Mouse (Mus musculus): ENCODE measurements around the gene Nup153. TPM values are rescaled to one million over a fixed set of nuclear protein-coding genes. Genes with fewer than 3 reads are reported as not detected.

Nup153 gene
- polyA plus RNA-seq, 1 experiment: 22.7 TPM

- no peak for TF ChIP-seq GATA1 (IDR thresholded peaks at IDR 0.05; ENCODE audit: low read length)
These were observed 24.6 kb downstream of the Nup153 start for GRCm38 (mm10) chr13:46703138-46703537.

GRCm38 (mm10) chr13:46701486-46701885 lies 26.3 kb downstream of the Nup153 start:
- TF ChIP-seq GATA1 (IDR thresholded peaks at IDR 0.05; ENCODE audit: low read length): no peak

GRCm38 (mm10) chr13:46699372-46699771 lies 28.4 kb downstream of the Nup153 start:
- TF ChIP-seq GATA1 (IDR thresholded peaks at IDR 0.05; ENCODE audit: low read length): no peak

- TF ChIP-seq GATA1 (IDR thresholded peaks at IDR 0.05; ENCODE audit: low read length): no peak
These were observed 31.0 kb downstream of the Nup153 start for GRCm38 (mm10) chr13:46696788-46697187.

- TF ChIP-seq GATA1 (IDR thresholded peaks at IDR 0.05; ENCODE audit: low read length): no peak
These were observed 31.8 kb downstream of the Nup153 start for GRCm38 (mm10) chr13:46695932-46696331.

GRCm38 (mm10) chr13:46695296-46695908 lies 32.3 kb downstream of the Nup153 start:
- TF ChIP-seq GATA1 (IDR thresholded peaks at IDR 0.05; ENCODE audit: low read length): no peak

DNA sequence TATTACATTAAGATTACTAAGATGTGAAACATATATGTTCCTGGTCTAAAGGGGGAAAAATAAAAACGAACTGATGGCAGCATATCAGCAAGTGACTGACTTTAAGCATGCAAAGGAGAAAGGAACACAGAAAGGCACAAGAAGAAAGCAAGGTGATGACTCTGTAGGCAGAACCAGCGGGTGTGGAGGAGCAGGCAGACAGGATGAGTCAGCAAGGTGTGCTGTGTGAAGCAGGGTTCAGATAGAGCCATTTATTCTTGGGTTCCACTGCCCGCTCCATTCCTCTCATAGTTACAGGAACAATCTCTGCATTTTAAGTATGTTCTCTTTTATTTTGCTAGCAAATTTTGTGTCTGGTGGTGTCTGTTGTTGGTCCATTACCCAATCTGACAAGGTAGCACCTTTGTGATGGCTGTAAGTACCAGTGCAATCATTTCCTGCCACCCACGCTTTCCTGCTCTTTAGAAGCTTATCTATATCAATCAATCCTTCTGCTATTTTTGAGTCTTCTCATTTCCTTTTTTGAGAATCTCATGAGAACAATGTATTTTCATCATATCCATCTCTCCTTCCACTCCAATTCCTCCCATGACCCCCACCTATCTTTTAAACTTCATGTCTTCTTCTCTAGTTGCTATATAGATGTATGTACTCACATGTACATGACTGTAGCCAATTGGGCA lies 37.0 kb downstream of the Nup153 start:
- peak; percentile 67 for TF ChIP-seq GATA1 (IDR thresholded peaks at IDR 0.05; ENCODE audit: low read length)

- no peak for TF ChIP-seq GATA1 (IDR thresholded peaks at IDR 0.05; ENCODE audit: low read length)
These were observed 44.4 kb downstream of the Nup153 start for GRCm38 (mm10) chr13:46683370-46683769.

DNA sequence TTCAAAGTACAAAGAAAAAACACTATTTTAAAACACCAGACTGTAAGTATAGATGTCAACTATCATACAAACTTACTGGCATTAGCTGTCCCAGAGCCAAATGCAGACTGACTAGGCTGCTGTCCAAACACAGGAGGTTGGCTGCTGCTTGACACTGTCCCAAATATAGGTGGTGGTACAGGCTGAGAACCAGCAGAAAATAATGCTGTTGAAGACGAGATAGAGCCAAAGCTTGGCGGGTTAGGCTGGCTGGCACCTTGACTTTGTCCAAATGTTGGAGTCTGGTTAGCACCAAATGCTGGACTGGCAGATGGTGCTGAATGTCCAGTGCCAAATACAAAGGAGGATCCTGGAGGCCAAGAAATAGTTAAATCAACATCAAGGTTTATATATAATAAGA lies 44.8 kb downstream of the Nup153 start:
- TF ChIP-seq GATA1 (IDR thresholded peaks at IDR 0.05; ENCODE audit: low read length): no peak

- no peak for TF ChIP-seq GATA1 (IDR thresholded peaks at IDR 0.05; ENCODE audit: low read length)
These were observed 50.0 kb downstream of the Nup153 start for GRCm38 (mm10) chr13:46677721-46678120.

- TF ChIP-seq GATA1 (IDR thresholded peaks at IDR 0.05; ENCODE audit: low read length): no peak
These were observed 53.1 kb downstream of the Nup153 start for GRCm38 (mm10) chr13:46674601-46675000.

- no peak for TF ChIP-seq GATA1 (IDR thresholded peaks at IDR 0.05; ENCODE audit: low read length)
These were observed 57.2 kb downstream of the Nup153 start for GRCm38 (mm10) chr13:46670514-46670913.

GRCm38 (mm10) chr13:46669620-46670271 lies 58.0 kb downstream of the Nup153 start:
- TF ChIP-seq GATA1 (IDR thresholded peaks at IDR 0.05; ENCODE audit: low read length): no peak

GRCm38 (mm10) chr13:46669048-46669619 lies 58.6 kb downstream of the Nup153 start, which contains the start of gene Fam8a1:
Gene Fam8a1, plus strand, starts transcription at chr13:46669522.
- no peak for TF ChIP-seq GATA1 (IDR thresholded peaks at IDR 0.05; ENCODE audit: low read length)

DNA sequence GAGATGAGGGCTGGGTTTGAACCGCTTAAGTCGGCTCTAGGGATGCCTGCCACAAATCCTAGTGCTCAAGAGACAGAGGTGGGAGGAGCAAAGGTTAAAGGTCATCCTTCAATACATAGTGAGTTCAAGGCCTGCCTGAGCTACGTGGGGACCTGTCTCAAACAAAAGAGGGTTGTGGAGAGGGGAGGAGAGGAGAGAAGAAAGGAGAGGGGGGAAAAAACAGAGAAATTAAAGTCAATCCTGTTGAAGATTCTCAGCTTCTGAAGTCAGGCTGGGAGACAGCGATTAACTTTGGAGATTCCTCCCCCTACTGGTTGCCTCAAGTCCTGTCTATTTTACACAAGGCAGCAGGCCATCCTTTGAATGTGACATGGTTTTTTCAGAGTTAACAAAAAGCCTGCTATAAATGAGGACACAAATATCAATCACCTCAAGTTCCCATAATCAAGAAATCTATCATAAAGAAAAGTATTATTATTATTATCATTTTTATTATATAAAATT lies 64.2 kb downstream of the Nup153 start:
- TF ChIP-seq GATA1 (IDR thresholded peaks at IDR 0.05; ENCODE audit: low read length): no peak

- no peak for TF ChIP-seq GATA1 (IDR thresholded peaks at IDR 0.05; ENCODE audit: low read length)
These were observed 68.5 kb downstream of the Nup153 start for GRCm38 (mm10) chr13:46659211-46659610.

All from G1E-ER4 (cell line).